Mouse (Mus musculus) liver, postnatal 0 days (tissue): ENCODE results near the gene Kcnn1.

ENCODE experiments used
- CTCF ChIP-seq: sonication (generic); IDR thresholded peaks from 2 replicates; pipeline ENCODE4 v1.5.1; 2016; ENCODE audit warnings: antibody characterized with exemption, low read depth
- EP300 ChIP-seq: IDR thresholded peaks from 2 replicates; pipeline ENCODE4 v1.6.1; 2016; ENCODE audit warnings: antibody characterized with exemption, low read depth, mild to moderate bottlenecking

GRCm38 (mm10) chr8:70894771-70895545, 31.9 kb upstream of the Kcnn1 start:
- TF ChIP-seq EP300 = no peak
- no peak for TF ChIP-seq CTCF
